Mouse (Mus musculus) limb, embryonic 15.5 days (tissue): ENCODE measurements around the gene Hilpda. TPM values are rescaled to one million over a fixed set of nuclear protein-coding genes. Genes with fewer than 3 reads are reported as not detected.

Experiments used
- ATAC-seq: fragments of 200-750 bp; cut with Nextera tagmentation; 2 replicates; pipeline ENCODE4 v1.8.0; 2017; ENCODE audit warnings: low read depth, moderate TSS enrichment; ENCODE audit not compliant: insufficient number of reproducible peaks, low FRiP score, low TSS enrichment
- H3K27ac ChIP-seq: fragments of 300-500 bp; sonication (generic); 2 replicates; pipeline ENCODE4 v1.5.1; 2015; ENCODE audit warnings: moderate library complexity, mild to moderate bottlenecking, inconsistent platforms
- H3K27me3 ChIP-seq: fragments of 300-500 bp; sonication (generic); 2 replicates; pipeline ENCODE4 v1.6.1; 2015; ENCODE audit warnings: inconsistent platforms
- H3K36me3 ChIP-seq: fragments of 300-500 bp; sonication (generic); 2 replicates; pipeline ENCODE4 v1.6.1; 2015; ENCODE audit warnings: inconsistent platforms
- H3K4me1 ChIP-seq: fragments of 300-500 bp; sonication (generic); 2 replicates; pipeline ENCODE4 v1.6.1; 2015; ENCODE audit warnings: inconsistent platforms
- H3K4me2 ChIP-seq: fragments of 300-500 bp; sonication (generic); 2 replicates; pipeline ENCODE4 v1.6.1; 2015; ENCODE audit warnings: mild to moderate bottlenecking, inconsistent platforms
- H3K4me3 ChIP-seq: fragments of 300-500 bp; sonication (generic); 2 replicates; pipeline ENCODE4 v1.5.1; 2015; ENCODE audit warnings: mild to moderate bottlenecking, inconsistent platforms
- H3K9ac ChIP-seq: fragments of 300-500 bp; sonication (generic); 2 replicates; pipeline ENCODE4 v1.6.1; 2015; ENCODE audit warnings: inconsistent platforms
- H3K9me3 ChIP-seq: fragments of 300-500 bp; sonication (generic); 2 replicates; pipeline ENCODE4 v1.6.1; 2016; ENCODE audit warnings: inconsistent platforms
- WGBS: fragments of 180-500 bp; shearing (Covaris S2); methylation state at CpG from one replicate; pipeline ENCODE4 v1.1.7; 2015; 5-methylcytosine and 5-hydroxymethylcytosine counted together
- polyA plus RNA-seq: library from polyadenylated mRNA; unstranded; fragments of >200 nt; fragmentation: Nextera tagmentation; extraction: Ambion mirVana; gene quantifications from 2 replicates; pipeline ENCODE4 v1.2.1, GENCODE M21; 2015

Hilpda gene
- polyA plus RNA-seq, 1 experiment from 2014 or later, result 41.8 TPM

GRCm38 (mm10) chr6:29246183-29246582 lies 26.1 kb upstream of the Hilpda start:
- Histone ChIP-seq H3K9me3 (no peaks in the 10 kb centered on the region), H3K4me3 (no peak overlapping the region), H3K36me3 (no peaks in the 10 kb centered on the region), H3K4me1 (no peaks in the 10 kb centered on the region), H3K9ac (no peak overlapping the region), H3K4me2 (no peak overlapping the region), H3K27ac (no peak overlapping the region), H3K27me3 (no peaks in the 10 kb centered on the region)
- WGBS, result 67% methylated on average over 3 of the region's 3 CpGs
- ATAC-seq, result no peak

GRCm38 (mm10) chr6:29246585-29246984 lies 25.7 kb upstream of the Hilpda start:
- H3K36me3 ChIP-seq, result no peaks in the 10 kb centered on the region
- H3K4me1 ChIP-seq, result no peaks in the 10 kb centered on the region
- no peak overlapping the region for H3K27ac ChIP-seq
- WGBS, result 58% methylated on average over 5 of the region's 5 CpGs
- ATAC-seq, result no peak
- H3K4me3 ChIP-seq, result no peak overlapping the region
- H3K9ac ChIP-seq, result no peak overlapping the region
- no peaks in the 10 kb centered on the region for H3K9me3 ChIP-seq
- no peak overlapping the region for H3K4me2 ChIP-seq
- no peaks in the 10 kb centered on the region for H3K27me3 ChIP-seq

DNA sequence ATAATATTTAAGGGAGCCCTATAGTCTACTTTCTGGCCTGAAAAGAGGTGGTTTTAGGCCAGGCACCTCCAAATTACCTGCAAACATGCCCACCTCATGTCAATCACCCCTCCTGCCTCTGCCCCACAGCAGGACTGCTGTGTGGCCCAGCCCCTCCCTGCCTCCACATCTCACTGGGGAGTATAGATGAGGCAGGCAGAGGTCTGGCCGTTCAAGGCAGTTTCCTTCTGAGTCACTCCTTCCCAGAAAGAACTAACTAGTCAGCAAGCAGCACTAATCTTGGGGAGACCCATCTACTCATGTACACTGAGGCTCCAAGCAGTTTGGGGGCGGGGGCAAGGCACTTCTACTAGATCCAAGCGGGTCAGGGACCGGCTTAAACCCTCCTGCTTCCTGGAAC lies 25.2 kb upstream of the Hilpda start:
- no peak overlapping the region for H3K27ac ChIP-seq
- no peaks in the 10 kb centered on the region for H3K9me3 ChIP-seq
- no peak overlapping the region for H3K4me3 ChIP-seq
- H3K4me1 ChIP-seq, result no peaks in the 10 kb centered on the region
- no peaks in the 10 kb centered on the region for H3K27me3 ChIP-seq
- no peaks in the 10 kb centered on the region for H3K36me3 ChIP-seq
- ATAC-seq, result no peak
- H3K4me2 ChIP-seq, result no peak overlapping the region
- no peak overlapping the region for H3K9ac ChIP-seq
- WGBS, result 46% methylated on average over 4 of the region's 4 CpGs

GRCm38 (mm10) chr6:29259418-29259817 lies 12.9 kb upstream of the Hilpda start:
- H3K36me3 ChIP-seq, result no peaks in the 10 kb centered on the region
- H3K27me3 ChIP-seq, result no peaks in the 10 kb centered on the region
- no peak overlapping the region for H3K4me3 ChIP-seq
- H3K4me1 ChIP-seq, result no peaks in the 10 kb centered on the region
- 78% methylated on average over 1 of the region's 1 CpGs for WGBS
- H3K9me3 ChIP-seq, result no peaks in the 10 kb centered on the region
- H3K27ac ChIP-seq, result no peak overlapping the region
- H3K4me2 ChIP-seq, result no peak overlapping the region
- H3K9ac ChIP-seq, result no peak overlapping the region
- ATAC-seq, result no peak

- WGBS, result 72% methylated on average over 5 of the region's 5 CpGs
These were observed 10.5 kb upstream of the Hilpda start for GRCm38 (mm10) chr6:29261831-29262230.

DNA sequence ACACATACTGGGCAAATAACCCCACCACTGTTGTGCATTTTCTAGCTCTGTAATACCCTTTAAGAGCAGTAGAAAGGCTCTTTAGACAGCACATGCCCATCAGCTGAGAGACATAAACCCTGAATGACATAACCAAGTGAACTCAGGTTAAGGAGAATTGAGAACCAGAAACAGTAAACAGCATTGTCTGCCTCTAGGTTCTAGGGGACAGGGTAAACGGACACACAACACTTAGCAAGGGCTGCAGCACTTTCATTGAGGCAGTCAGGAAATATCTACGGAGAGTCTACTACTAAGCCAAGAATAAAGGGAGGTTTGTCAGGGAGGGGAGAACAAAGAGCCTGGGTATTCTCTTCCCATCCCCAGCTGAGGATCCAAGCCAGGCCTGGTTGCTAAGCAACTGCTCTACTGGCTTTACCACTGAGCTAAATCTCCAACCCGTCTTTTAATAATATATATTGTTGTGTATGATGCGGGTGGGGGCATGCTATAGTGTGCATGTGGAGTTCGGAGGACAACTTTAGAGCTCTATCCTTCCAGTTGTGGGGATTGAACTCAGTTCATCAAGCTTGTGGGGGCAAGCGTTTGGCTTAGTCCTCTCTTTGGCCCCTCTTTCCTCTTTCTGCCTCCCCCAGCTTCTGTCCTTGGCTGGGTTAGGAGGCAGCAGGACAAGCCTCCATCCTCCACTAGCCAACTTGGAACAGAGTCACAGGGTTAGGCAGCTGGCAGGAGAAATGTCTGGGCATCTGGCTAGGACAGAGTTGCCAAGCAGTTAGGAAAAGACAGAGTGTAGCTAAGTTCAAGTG lies 8.4 kb upstream of the Hilpda start:
- Histone ChIP-seq H3K4me3 (no peak overlapping the region), H3K4me2 (no peak overlapping the region), H3K36me3 (no peaks in the 10 kb centered on the region), H3K9ac (no peak overlapping the region), H3K27me3 (no peaks in the 10 kb centered on the region), H3K27ac (no peak overlapping the region), H3K9me3 (no peaks in the 10 kb centered on the region), H3K4me1 (no peaks in the 10 kb centered on the region)
- no peak for ATAC-seq
- 65% methylated on average over 6 of the region's 6 CpGs for WGBS

More at GRCm38 (mm10) chr6:29261831-29262230, 10.5 kb upstream of the Hilpda start:
- no peak overlapping the region for H3K4me2 ChIP-seq
- H3K27me3 ChIP-seq, result no peaks in the 10 kb centered on the region
- no peak overlapping the region for H3K27ac ChIP-seq
- no peaks in the 10 kb centered on the region for H3K36me3 ChIP-seq
- H3K9me3 ChIP-seq, result no peaks in the 10 kb centered on the region
- H3K4me3 ChIP-seq, result no peak overlapping the region
- no peak for ATAC-seq
- no peaks in the 10 kb centered on the region for H3K4me1 ChIP-seq
- no peak overlapping the region for H3K9ac ChIP-seq

- Histone ChIP-seq H3K9me3 (no peaks in the 10 kb centered on the region), H3K27ac (no peak overlapping the region), H3K27me3 (no peaks in the 10 kb centered on the region), H3K4me1 (no peaks in the 10 kb centered on the region), H3K36me3 (no peaks in the 10 kb centered on the region), H3K4me2 (no peak overlapping the region), H3K4me3 (no peak overlapping the region), H3K9ac (no peak overlapping the region)
- WGBS, result 67% methylated on average over 3 of the region's 3 CpGs
- no peak for ATAC-seq
These were observed 7.9 kb upstream of the Hilpda start for GRCm38 (mm10) chr6:29264456-29264781.

- ATAC-seq, result no peak
- no peak overlapping the region for H3K4me2 ChIP-seq
- no peak overlapping the region for H3K27ac ChIP-seq
- 62% methylated on average over 4 of the region's 4 CpGs for WGBS
- H3K4me1 ChIP-seq, result no peaks in the 10 kb centered on the region
- H3K4me3 ChIP-seq, result no peak overlapping the region
- H3K9ac ChIP-seq, result no peak overlapping the region
- no peaks in the 10 kb centered on the region for H3K9me3 ChIP-seq
- H3K27me3 ChIP-seq, result no peaks in the 10 kb centered on the region
- no peaks in the 10 kb centered on the region for H3K36me3 ChIP-seq
These were observed 5.4 kb upstream of the Hilpda start for GRCm38 (mm10) chr6:29266936-29267335.

DNA sequence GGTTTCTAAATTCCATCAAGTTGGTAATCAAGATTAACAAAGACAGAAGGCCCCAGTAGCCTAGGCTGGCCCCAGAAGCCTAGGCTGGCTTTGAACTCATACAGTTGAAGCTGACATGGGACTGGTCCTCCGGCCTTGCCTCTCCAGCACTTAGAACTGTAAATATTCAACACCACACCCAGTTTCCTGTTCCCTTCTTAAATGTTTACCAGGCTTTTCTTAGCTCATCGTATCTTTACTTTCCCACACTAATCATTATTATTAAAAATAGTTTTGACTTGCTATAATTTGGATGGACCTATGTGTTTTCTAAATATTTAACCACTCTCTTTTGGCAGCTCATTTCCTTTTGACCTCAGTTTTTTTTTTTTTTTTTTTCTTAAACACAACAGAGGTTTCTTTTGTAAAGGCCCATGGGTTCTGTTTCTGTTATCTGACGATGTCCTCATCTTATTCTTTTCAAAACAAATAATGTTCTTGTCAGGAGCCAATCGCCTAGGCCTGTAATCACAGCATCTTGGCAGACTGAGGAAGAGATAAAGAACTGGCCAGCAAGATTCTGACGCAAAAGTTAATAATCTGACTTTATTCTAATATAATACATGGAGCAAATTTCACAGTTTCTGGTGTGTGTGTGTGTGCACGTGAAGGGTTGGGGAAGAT lies 3.2 kb upstream of the Hilpda start:
- no peaks in the 10 kb centered on the region for H3K36me3 ChIP-seq
- no peak overlapping the region for H3K9ac ChIP-seq
- 81% methylated on average over 6 of the region's 6 CpGs for WGBS
- no peak for ATAC-seq
- H3K4me3 ChIP-seq, result no peak overlapping the region
- H3K4me1 ChIP-seq, result peaks cover 11% of the 10 kb centered on the region
- H3K9me3 ChIP-seq, result no peaks in the 10 kb centered on the region
- H3K27ac ChIP-seq, result no peak overlapping the region
- H3K27me3 ChIP-seq, result no peaks in the 10 kb centered on the region
- no peak overlapping the region for H3K4me2 ChIP-seq

DNA sequence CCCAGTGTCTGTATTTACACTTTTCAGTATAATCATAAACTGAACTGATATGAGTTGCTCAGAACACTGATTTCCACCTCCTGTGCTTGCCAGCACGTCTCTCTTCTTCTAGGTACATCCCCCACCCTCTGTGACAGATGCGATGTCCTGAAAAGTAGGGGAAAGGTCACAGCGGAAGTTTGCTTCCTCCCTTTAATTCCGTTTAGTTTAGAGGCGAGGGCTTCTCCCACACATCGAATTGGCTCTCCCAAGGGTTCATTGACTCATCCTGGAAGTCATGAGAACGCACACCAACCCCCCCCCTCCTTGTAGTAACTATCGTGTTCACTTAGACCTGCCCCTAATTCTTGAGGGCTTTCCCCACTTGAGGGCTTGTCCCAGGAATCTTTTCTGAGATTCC lies 1.3 kb upstream of the Hilpda start:
- Histone ChIP-seq H3K36me3 (peaks cover 13% of the 10 kb centered on the region), H3K27ac (no peak overlapping the region), H3K9ac (no peak overlapping the region), H3K4me1 (peaks cover 16% of the 10 kb centered on the region), H3K4me3 (no peak overlapping the region), H3K4me2 (peak overlapping the region; percentile 10; the same call in 1 of the 2 replicates), H3K27me3 (no peaks in the 10 kb centered on the region), H3K9me3 (no peaks in the 10 kb centered on the region)
- ATAC-seq, result no peak
- 9% methylated on average over 8 of the region's 8 CpGs for WGBS

GRCm38 (mm10) chr6:29276746-29277145 lies 4.5 kb downstream of the Hilpda start:
- peaks cover 16% of the 10 kb centered on the region for H3K4me1 ChIP-seq
- peaks cover 15% of the 10 kb centered on the region for H3K36me3 ChIP-seq
- no peak overlapping the region for H3K27ac ChIP-seq
- no peak for ATAC-seq
- no peaks in the 10 kb centered on the region for H3K9me3 ChIP-seq
- no peak overlapping the region for H3K9ac ChIP-seq
- H3K27me3 ChIP-seq, result no peaks in the 10 kb centered on the region
- H3K4me2 ChIP-seq, result no peak overlapping the region
- H3K4me3 ChIP-seq, result no peak overlapping the region
- WGBS, result 93% methylated on average over 5 of the region's 5 CpGs

DNA sequence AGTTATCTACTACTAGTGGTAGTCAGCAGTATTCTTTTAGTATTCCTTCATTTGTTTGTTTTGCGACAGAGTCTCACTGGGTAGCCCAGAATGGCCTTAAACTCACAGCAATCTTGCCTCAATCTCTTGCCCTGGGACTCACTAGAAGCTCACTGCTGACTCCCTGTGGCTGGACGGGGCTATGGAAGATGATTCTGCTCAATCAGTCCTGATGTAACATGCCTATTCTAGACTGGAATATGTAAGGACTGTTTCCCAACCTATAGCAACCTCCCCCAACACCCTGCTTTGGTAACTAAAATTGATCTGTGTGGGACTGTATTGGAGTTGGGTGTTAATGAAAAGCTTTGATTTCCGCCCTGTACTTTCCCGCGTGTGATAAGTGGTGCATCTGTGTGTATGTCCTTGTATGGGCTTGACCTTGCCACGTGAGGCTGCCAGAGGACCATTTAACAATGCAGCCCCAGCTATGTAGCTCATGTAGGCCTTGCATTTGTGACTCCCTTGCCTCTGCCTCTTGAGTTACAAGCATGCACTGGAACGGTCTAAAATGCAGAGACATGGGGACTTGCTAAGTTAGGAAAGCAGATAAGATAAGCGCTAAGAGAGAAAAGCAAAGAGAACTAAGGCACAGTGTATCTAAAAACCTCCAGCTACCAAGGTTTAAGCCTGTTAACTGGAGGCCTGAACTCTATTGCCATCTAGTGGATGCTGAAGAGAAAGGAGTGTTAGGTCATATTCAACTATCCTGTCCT lies 6.4 kb downstream of the Hilpda start:
- H3K36me3 ChIP-seq, result peaks cover 15% of the 10 kb centered on the region
- H3K27ac ChIP-seq, result no peak overlapping the region
- H3K4me1 ChIP-seq, result peaks cover 9% of the 10 kb centered on the region
- no peak overlapping the region for H3K4me3 ChIP-seq
- WGBS, result 25% methylated on average over 8 of the region's 8 CpGs
- H3K9ac ChIP-seq, result no peak overlapping the region
- no peaks in the 10 kb centered on the region for H3K27me3 ChIP-seq
- no peaks in the 10 kb centered on the region for H3K9me3 ChIP-seq
- no peak for ATAC-seq
- H3K4me2 ChIP-seq, result no peak overlapping the region
